Mouse (Mus musculus) myocyte (in vitro differentiated cells): ENCODE data around the gene Pde4d. TPM values are rescaled to one million over a fixed set of nuclear protein-coding genes. Genes with fewer than 3 reads are reported as not detected.

Source experiments
- H3K27me3 ChIP-seq: one replicate; pipeline ENCODE4 v1.6.1; 2011; ENCODE audit not compliant: control insufficient read depth, insufficient read depth, insufficient read length
- H3K36me3 ChIP-seq: one replicate; pipeline ENCODE4 v1.6.1; 2011; ENCODE audit not compliant: control insufficient read depth, insufficient read depth
- H3K4me2 ChIP-seq: one replicate; pipeline ENCODE4 v1.6.1; 2011; ENCODE audit warnings: low read depth, control low read depth
- H3K4me3 ChIP-seq: one replicate; pipeline ENCODE4 v1.5.1; 2011; ENCODE audit warnings: mild to moderate bottlenecking, control low read depth, moderate library complexity
- H3K79me2 ChIP-seq: one replicate; pipeline ENCODE4 v1.6.1; 2011; ENCODE audit not compliant: control insufficient read depth, insufficient read depth
- H3ac ChIP-seq: one replicate; pipeline ENCODE4 v1.6.1; 2011; ENCODE audit not compliant: control insufficient read depth, insufficient read length
- CEBPB ChIP-seq: IDR thresholded peaks from 2 replicates; pipeline ENCODE4 v1.6.1; 2011; ENCODE audit warnings: mild to moderate bottlenecking, moderate library complexity; ENCODE audit not compliant: poor library complexity, insufficient read depth, severe bottlenecking
- E2F4 ChIP-seq: IDR thresholded peaks from one replicate; pipeline ENCODE4 v1.6.1; 2011; ENCODE audit warnings: mild to moderate bottlenecking, control low read depth, moderate library complexity; ENCODE audit not compliant: insufficient read depth
- MAX ChIP-seq: IDR thresholded peaks from one replicate; pipeline ENCODE4 v1.6.1; 2011; ENCODE audit warnings: low read depth, mild to moderate bottlenecking, control low read depth
- MYOD1 ChIP-seq, 3 experiments: IDR thresholded peaks; one replicate each; pipeline ENCODE4 v1.6.1; 2011; ENCODE audit warnings: control low read depth in 2 of 3, low read depth in 2 of 3, mild to moderate bottlenecking in 2 of 3, moderate library complexity in 1 of 3; ENCODE audit not compliant: insufficient read length in 2 of 3, control insufficient read depth in 1 of 3
- MYOG ChIP-seq, 3 experiments: IDR thresholded peaks; one replicate each; pipeline ENCODE4 v1.6.1; 2011; ENCODE audit warnings: control low read depth in 2 of 3, low read depth in 2 of 3, mild to moderate bottlenecking in 2 of 3; ENCODE audit not compliant: insufficient read length in 2 of 3, control insufficient read depth in 1 of 3, insufficient read depth in 1 of 3
- POLR2A ChIP-seq: IDR thresholded peaks from one replicate; pipeline ENCODE4 v1.6.1; 2011; ENCODE audit warnings: low read depth, mild to moderate bottlenecking, control low read depth, moderate library complexity; ENCODE audit not compliant: insufficient read length
- POLR2AphosphoS2 ChIP-seq: IDR thresholded peaks from one replicate; pipeline ENCODE4 v1.6.1; 2011; ENCODE audit warnings: low read depth, control low read depth; ENCODE audit not compliant: insufficient read length
- REST ChIP-seq: IDR thresholded peaks from one replicate; pipeline ENCODE4 v1.6.1; 2011; ENCODE audit warnings: mild to moderate bottlenecking, control low read depth, moderate library complexity; ENCODE audit not compliant: insufficient read depth, insufficient read length
- SRF ChIP-seq: IDR thresholded peaks from one replicate; pipeline ENCODE4 v1.6.1; 2011; ENCODE audit warnings: low read depth; ENCODE audit not compliant: control insufficient read depth, insufficient read length
- TCF12 ChIP-seq: IDR thresholded peaks from one replicate; pipeline ENCODE4 v1.6.1; 2011; ENCODE audit warnings: mild to moderate bottlenecking, control low read depth; ENCODE audit not compliant: poor library complexity, insufficient read depth, severe bottlenecking
- TCF3 ChIP-seq: IDR thresholded peaks from one replicate; pipeline ENCODE4 v1.6.1; 2011; ENCODE audit warnings: low read depth, control low read depth; ENCODE audit not compliant: insufficient read length
- USF1 ChIP-seq: IDR thresholded peaks from one replicate; pipeline ENCODE4 v1.6.1; 2011; ENCODE audit warnings: low read depth, mild to moderate bottlenecking, control low read depth, moderate library complexity
- polyA plus RNA-seq: library from polyadenylated mRNA; unstranded; fragments of >200 nt; fragmentation: generic; extraction: Trizol; gene quantifications from one replicate; pipeline ENCODE4 v1.2.1, GENCODE M21; 2012; ENCODE audit warnings: missing spikeins

Pde4d gene
- polyA plus RNA-seq, 1 experiment: 8.2 TPM

GRCm38 (mm10) chr13:109841140-109841822 lies 1391.5 kb downstream of the Pde4d start:
- H3K4me3 ChIP-seq: no peak overlapping the region
- TF ChIP-seq REST: no peak
- TF ChIP-seq SRF: no peak
- TF ChIP-seq MYOG (IDR thresholded peaks at IDR 0.05; ENCODE audit: control insufficient read depth in 1 of 3, insufficient read depth in 1 of 3, insufficient read length in 2 of 3, low read depth in 2 of 3): no peak
- TF ChIP-seq E2F4: no peak
- TF ChIP-seq CEBPB: no peak
- TF ChIP-seq MAX: no peak
- no peak for TF ChIP-seq USF1
- no peak for TF ChIP-seq POLR2AphosphoS2
- no peak for TF ChIP-seq POLR2A
- TF ChIP-seq MYOD1 (IDR thresholded peaks at IDR 0.05; ENCODE audit: control insufficient read depth in 1 of 3, insufficient read length in 2 of 3, low read depth in 2 of 3): no peak
- TF ChIP-seq TCF12: no peak
- no peak for TF ChIP-seq TCF3
- no peak overlapping the region for H3ac ChIP-seq
- no peaks in the 10 kb centered on the region for H3K36me3 ChIP-seq
- H3K27me3 ChIP-seq: no peaks in the 10 kb centered on the region
- no peak overlapping the region for H3K4me2 ChIP-seq
- H3K79me2 ChIP-seq: peaks cover 13% of the 10 kb centered on the region

- H3K27me3 ChIP-seq: no peaks in the 10 kb centered on the region
- no peak overlapping the region for H3ac ChIP-seq
- TF ChIP-seq POLR2A (no peak), E2F4 (no peak), TCF12 (no peak), MAX (no peak), TCF3 (no peak), REST (no peak), POLR2AphosphoS2 (no peak), SRF (no peak), CEBPB (no peak), MYOD1 (IDR thresholded peaks at IDR 0.05; ENCODE audit: control insufficient read depth in 1 of 3, insufficient read length in 2 of 3, low read depth in 2 of 3) (no peak), MYOG (IDR thresholded peaks at IDR 0.05; ENCODE audit: control insufficient read depth in 1 of 3, insufficient read depth in 1 of 3, insufficient read length in 2 of 3, low read depth in 2 of 3) (no peak), USF1 (no peak)
Observed at GRCm38 (mm10) chr13:109842982-109843381, 1393.2 kb downstream of the Pde4d start.

GRCm38 (mm10) chr13:109844828-109845227 lies 1395.1 kb downstream of the Pde4d start:
- Histone ChIP-seq H3K4me2 (no peak overlapping the region), H3K4me3 (no peak overlapping the region), H3K79me2 (peaks cover under 1% of the 10 kb centered on the region), H3K36me3 (no peaks in the 10 kb centered on the region), H3ac (no peak overlapping the region), H3K27me3 (no peaks in the 10 kb centered on the region)
- TF ChIP-seq E2F4 (no peak), MAX (no peak), TCF12 (no peak), TCF3 (no peak), POLR2A (no peak), POLR2AphosphoS2 (no peak), SRF (no peak), MYOG (IDR thresholded peaks at IDR 0.05; ENCODE audit: control insufficient read depth in 1 of 3, insufficient read depth in 1 of 3, insufficient read length in 2 of 3, low read depth in 2 of 3) (no peak), USF1 (no peak), MYOD1 (IDR thresholded peaks at IDR 0.05; ENCODE audit: control insufficient read depth in 1 of 3, insufficient read length in 2 of 3, low read depth in 2 of 3) (no peak), CEBPB (no peak)

More at GRCm38 (mm10) chr13:109842982-109843381, 1393.2 kb downstream of the Pde4d start:
- H3K36me3 ChIP-seq: no peaks in the 10 kb centered on the region
- H3K4me2 ChIP-seq: no peak overlapping the region
- no peak overlapping the region for H3K4me3 ChIP-seq
- H3K79me2 ChIP-seq: peaks cover 7% of the 10 kb centered on the region

GRCm38 (mm10) chr13:109863826-109864225 lies 1414.1 kb downstream of the Pde4d start:
- Histone ChIP-seq H3K27me3 (no peaks in the 10 kb centered on the region), H3K4me2 (no peak overlapping the region), H3K79me2 (no peaks in the 10 kb centered on the region), H3K36me3 (no peaks in the 10 kb centered on the region), H3ac (no peak overlapping the region), H3K4me3 (no peak overlapping the region)
- no peak for TF ChIP-seq REST
- no peak for TF ChIP-seq POLR2AphosphoS2
- no peak for TF ChIP-seq MYOG (IDR thresholded peaks at IDR 0.05; ENCODE audit: control insufficient read depth in 1 of 3, insufficient read depth in 1 of 3, insufficient read length in 2 of 3, low read depth in 2 of 3)
- TF ChIP-seq POLR2A: no peak
- TF ChIP-seq MYOD1 (IDR thresholded peaks at IDR 0.05; ENCODE audit: control insufficient read depth in 1 of 3, insufficient read length in 2 of 3, low read depth in 2 of 3): no peak
- no peak for TF ChIP-seq TCF12
- no peak for TF ChIP-seq SRF
- no peak for TF ChIP-seq CEBPB
- no peak for TF ChIP-seq USF1
- TF ChIP-seq MAX: no peak
- TF ChIP-seq E2F4: no peak
- no peak for TF ChIP-seq TCF3
